Mouse (Mus musculus) hindbrain, embryonic 11.5 days (tissue): ENCODE results near the gene Msl3l2. TPM values are rescaled to one million over a fixed set of nuclear protein-coding genes. Genes with fewer than 3 reads are reported as not detected.

ENCODE experiments used
- ATAC-seq: fragments of 200-750 bp; cut with Nextera tagmentation; 2 replicates; pipeline ENCODE4 v1.8.0; 2017; ENCODE audit warnings: mild to moderate bottlenecking, moderate TSS enrichment, moderate library complexity; ENCODE audit not compliant: low FRiP score
- DNase-seq: peaks from one replicate; pipeline ENCODE4 v3.0.0-alpha.2; 2015; ENCODE audit warnings: low spot score
- H3K27ac ChIP-seq: fragments of 300-500 bp; sonication (generic); 2 replicates; pipeline ENCODE4 v1.5.1; 2014; ENCODE audit warnings: mild to moderate bottlenecking, low read depth, low read length
- H3K27me3 ChIP-seq: fragments of 300-500 bp; sonication (generic); 2 replicates; pipeline ENCODE4 v1.6.1; 2014; ENCODE audit warnings: mild to moderate bottlenecking, low read length, moderate library complexity, mixed read lengths; ENCODE audit not compliant: control insufficient read depth, insufficient read depth
- H3K36me3 ChIP-seq: fragments of 300-500 bp; sonication (generic); 2 replicates; pipeline ENCODE4 v1.6.1; 2014; ENCODE audit warnings: mild to moderate bottlenecking, low read length, moderate library complexity, mixed read lengths; ENCODE audit not compliant: control insufficient read depth, insufficient read depth
- H3K4me1 ChIP-seq: fragments of 300-500 bp; sonication (generic); replicated peaks from 2 replicates; pipeline ENCODE4 v1.6.1; 2014; ENCODE audit warnings: low read length, mixed read lengths; ENCODE audit not compliant: control insufficient read depth, insufficient read depth
- H3K4me2 ChIP-seq: fragments of 300-500 bp; sonication (generic); replicated peaks from 2 replicates; pipeline ENCODE4 v1.6.1; 2014; ENCODE audit warnings: mild to moderate bottlenecking, low read depth, low read length
- H3K4me3 ChIP-seq: fragments of 300-500 bp; sonication (generic); 2 replicates; pipeline ENCODE4 v1.5.1; 2014; ENCODE audit warnings: low read depth, low read length
- H3K9ac ChIP-seq: fragments of 300-500 bp; sonication (generic); 2 replicates; pipeline ENCODE4 v1.6.1; 2014; ENCODE audit warnings: low read depth, low read length
- H3K9me3 ChIP-seq: fragments of 300-500 bp; sonication (generic); 2 replicates; pipeline ENCODE4 v1.6.1; 2016; ENCODE audit warnings: low read length; ENCODE audit not compliant: control insufficient read depth
- WGBS: fragments of 180-500 bp; shearing (Covaris S2); extraction: QIAGEN DNeasy Blood & Tissue Kit; methylation state at CpG from one replicate; pipeline ENCODE4 v1.1.7; 2014; 5-methylcytosine and 5-hydroxymethylcytosine counted together
- polyA plus RNA-seq: library from polyadenylated mRNA; unstranded; fragments of >200 nt; fragmentation: Nextera tagmentation; extraction: Ambion mirVana; gene quantifications from 2 replicates; pipeline ENCODE4 v1.2.1, GENCODE M21; 2014

Msl3l2 gene
- polyA plus RNA-seq, result 7.4 and 8.3 TPM in 2 replicates

- DNase-seq (peak; percentile 86), ATAC-seq (peak; percentile 75)
- no peak within 1 kb of the TSS for H3K27ac ChIP-seq
- 25% methylated on average over 18 of the region's 18 CpGs for WGBS
- H3K36me3 ChIP-seq, result no peaks in the 10 kb centered on the region
- H3K9ac ChIP-seq, result no peak within 1 kb of the TSS
- H3K4me1 ChIP-seq, result no peaks in the 10 kb centered on the region
- H3K9me3 ChIP-seq, result no peaks in the 10 kb centered on the region
- H3K27me3 ChIP-seq, result no peaks in the 10 kb centered on the region
- no peak within 1 kb of the TSS for H3K4me2 ChIP-seq
- H3K4me3 ChIP-seq, result no peak within 1 kb of the TSS
These were observed at the start of gene Msl3l2 for GRCm38 (mm10) chr10:56106333-56106995. Gene Msl3l2, plus strand, starts transcription at chr10:56106917.

GRCm38 (mm10) chr10:56058979-56059422 is 47.7 kb upstream of the Msl3l2 start:
- WGBS, result 62% methylated on average over 3 of the region's 3 CpGs
- ATAC-seq, result peak; percentile 45; the same call in 1 of the 2 replicates
- Histone ChIP-seq H3K9ac (no peak overlapping the region), H3K27me3 (no peaks in the 10 kb centered on the region), H3K27ac (no peak overlapping the region), H3K36me3 (no peaks in the 10 kb centered on the region), H3K9me3 (no peaks in the 10 kb centered on the region), H3K4me2 (no peak overlapping the region), H3K4me1 (no peaks in the 10 kb centered on the region), H3K4me3 (no peak overlapping the region)
- DNase-seq, result no peak

- H3K27me3 ChIP-seq, result no peaks in the 10 kb centered on the region
- H3K9me3 ChIP-seq, result no peaks in the 10 kb centered on the region
- no peak for ATAC-seq
- H3K4me2 ChIP-seq, result no peak overlapping the region
- no peaks in the 10 kb centered on the region for H3K4me1 ChIP-seq
- no peaks in the 10 kb centered on the region for H3K36me3 ChIP-seq
- WGBS, result 86% methylated on average over 2 of the region's 2 CpGs
- no peak overlapping the region for H3K4me3 ChIP-seq
- no peak overlapping the region for H3K27ac ChIP-seq
- DNase-seq, result no peak
- no peak overlapping the region for H3K9ac ChIP-seq
These were observed 45.4 kb upstream of the Msl3l2 start for GRCm38 (mm10) chr10:56061238-56061830.

GRCm38 (mm10) chr10:56062746-56063145 is 44.0 kb upstream of the Msl3l2 start:
- no peaks in the 10 kb centered on the region for H3K4me1 ChIP-seq
- H3K36me3 ChIP-seq, result no peaks in the 10 kb centered on the region
- no peak for ATAC-seq
- H3K9ac ChIP-seq, result no peak overlapping the region
- H3K4me3 ChIP-seq, result no peak overlapping the region
- H3K27ac ChIP-seq, result no peak overlapping the region
- no peaks in the 10 kb centered on the region for H3K27me3 ChIP-seq
- DNase-seq, result no peak
- 97% methylated on average over 2 of the region's 2 CpGs for WGBS
- H3K4me2 ChIP-seq, result no peak overlapping the region
- no peaks in the 10 kb centered on the region for H3K9me3 ChIP-seq

GRCm38 (mm10) chr10:56089714-56090113 is 17.0 kb upstream of the Msl3l2 start:
- ATAC-seq (no peak), DNase-seq (no peak)
- Histone ChIP-seq H3K27me3 (no peaks in the 10 kb centered on the region), H3K9ac (no peak overlapping the region), H3K4me2 (no peak overlapping the region), H3K4me3 (no peak overlapping the region), H3K27ac (no peak overlapping the region), H3K36me3 (no peaks in the 10 kb centered on the region), H3K9me3 (no peaks in the 10 kb centered on the region), H3K4me1 (no peaks in the 10 kb centered on the region)
- WGBS, result 83% methylated on average over 4 of the region's 4 CpGs

GRCm38 (mm10) chr10:56094586-56094985 is 12.1 kb upstream of the Msl3l2 start:
- H3K27me3 ChIP-seq, result no peaks in the 10 kb centered on the region
- WGBS, result 83% methylated on average over 5 of the region's 5 CpGs
- H3K4me3 ChIP-seq, result no peak overlapping the region
- peak; percentile 38; the same call in 1 of the 2 replicates for ATAC-seq
- no peak for DNase-seq
- H3K27ac ChIP-seq, result no peak overlapping the region
- no peak overlapping the region for H3K9ac ChIP-seq
- no peak overlapping the region for H3K4me2 ChIP-seq
- H3K4me1 ChIP-seq, result no peaks in the 10 kb centered on the region
- H3K9me3 ChIP-seq, result no peaks in the 10 kb centered on the region
- no peaks in the 10 kb centered on the region for H3K36me3 ChIP-seq

- Histone ChIP-seq H3K27me3 (no peaks in the 10 kb centered on the region), H3K36me3 (0 out of 2 replicates have a peak, but pooled peaks cover 2% of the 10 kb centered on the region), H3K4me2 (no peak overlapping the region), H3K4me3 (no peak overlapping the region), H3K9me3 (no peaks in the 10 kb centered on the region), H3K9ac (no peak overlapping the region), H3K4me1 (no peaks in the 10 kb centered on the region), H3K27ac (no peak overlapping the region)
- no peak for DNase-seq
- ATAC-seq, result no peak
These were observed 10.0 kb upstream of the Msl3l2 start for GRCm38 (mm10) chr10:56096757-56097156.

GRCm38 (mm10) chr10:56099126-56099525 is 7.6 kb upstream of the Msl3l2 start:
- no peak overlapping the region for H3K27ac ChIP-seq
- no peaks in the 10 kb centered on the region for H3K4me1 ChIP-seq
- DNase-seq (no peak), ATAC-seq (no peak)
- H3K4me3 ChIP-seq, result no peak overlapping the region
- H3K9me3 ChIP-seq, result no peaks in the 10 kb centered on the region
- no peak overlapping the region for H3K4me2 ChIP-seq
- 0 out of 2 replicates have a peak, but pooled peaks cover 2% of the 10 kb centered on the region for H3K36me3 ChIP-seq
- H3K9ac ChIP-seq, result no peak overlapping the region
- no peaks in the 10 kb centered on the region for H3K27me3 ChIP-seq
- WGBS, result 87% methylated on average over 3 of the region's 3 CpGs
